Mouse (Mus musculus) left cerebral cortex, adult 18-20 months (tissue): ENCODE measurements at regions not wholly inside any gene's neighbourhood (a gene's known extent, or its start where the extent isn't known, plus 50 kb on each side); places are given as distances from the start of the nearest gene placed in this dataset.

Experiments
- DNase-seq, 2 experiments: peaks; one replicate each; pipeline ENCODE4 v3.0.0; 2021 to 2022; ENCODE audit warnings: low spot score in 2 of 2, mixed read lengths in 1 of 2

DNA sequence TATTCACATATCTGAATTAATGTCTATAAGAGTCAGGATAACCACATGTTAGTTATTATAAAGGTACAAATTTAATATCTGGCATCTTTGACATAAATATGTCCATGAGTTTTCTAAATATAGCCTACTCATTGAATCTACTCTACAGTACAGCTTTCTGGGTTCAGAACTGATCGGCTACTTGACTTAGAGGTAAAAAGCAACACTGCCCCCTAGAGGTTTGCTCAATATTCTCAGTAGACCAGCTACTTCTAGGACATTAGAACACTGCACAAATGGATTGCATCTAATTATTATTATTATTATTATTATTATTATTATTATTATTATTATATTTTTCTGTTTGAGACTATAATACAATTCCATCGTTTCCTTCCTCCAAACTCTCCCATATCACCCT lies 418.8 kb upstream of the Tpm3-rs7 start:
- DNase-seq, result peak in 1 of 2 experiments; percentile 25

DNA sequence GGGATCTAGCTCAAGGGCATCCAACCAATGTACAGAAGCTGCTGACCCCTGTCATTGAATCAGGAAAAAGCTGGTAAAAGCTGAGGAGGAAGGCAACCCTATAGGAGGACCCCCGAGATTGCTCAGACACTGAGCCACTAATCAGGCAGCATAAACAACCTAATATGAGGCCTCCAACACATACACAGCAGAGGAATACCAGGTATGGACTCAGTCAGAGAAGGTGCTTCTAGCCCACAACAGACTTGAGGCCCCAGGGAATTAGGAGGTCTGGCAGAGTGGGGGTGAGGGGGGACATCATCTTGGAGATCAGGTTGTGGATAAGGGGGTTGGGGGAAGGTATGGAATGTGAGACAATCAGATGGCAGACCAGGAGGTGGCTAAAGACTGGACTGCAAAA lies 413.2 kb upstream of the Tpm3-rs7 start:
- no peak for DNase-seq

DNA sequence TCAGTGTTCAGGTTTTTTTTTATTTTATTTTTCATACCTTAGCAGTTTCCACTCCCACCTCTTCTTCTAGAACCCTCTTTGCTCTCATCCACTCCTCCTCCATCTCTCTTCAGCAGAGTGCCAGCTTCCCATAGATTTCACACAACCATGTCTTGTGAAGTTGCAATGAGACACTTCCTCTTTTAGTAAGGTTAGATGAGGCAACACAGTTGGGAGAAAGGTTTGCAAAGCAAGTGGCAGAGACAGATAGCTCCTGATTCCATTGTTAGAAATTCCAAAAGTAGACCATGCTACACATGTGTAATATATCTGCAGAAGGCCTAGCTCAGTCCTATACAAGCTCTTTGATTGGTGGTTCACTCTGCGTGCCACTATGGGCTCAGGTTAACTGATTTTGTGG lies 397.3 kb upstream of the Tpm3-rs7 start:
- DNase-seq, result no peak
